7 mouse cellular contexts compared by ENCODE assay signal in genomic region chr19:5601752-5602541, GRCm38 (mm10). TPM values are rescaled to one million over a fixed set of nuclear protein-coding genes. Genes with fewer than 3 reads are reported as not detected.
DNase-seq lines count a peak whose midpoint lies in the region; ATAC-seq and TF ChIP-seq lines count a peak whose summit lies in the region.

Gene Rnaseh2c (plus strand): TSS chr19:5601873.

- intact Hi-C loops in left cerebral cortex, postnatal 4 days (cut with DNase I): no loop called here

- H3K4me2 ChIP-seq in intestine, postnatal 0 days (replicated peaks; ENCODE audit: low read depth): peak within 1 kb of the TSS; percentile 93
- H3K4me2 ChIP-seq in midbrain, embryonic 12.5 days (replicated peaks): peak within 1 kb of the TSS; percentile 81

- no peaks in the 10 kb centered on the region for H3K9me3 ChIP-seq in intestine, postnatal 0 days (ENCODE audit: control insufficient read depth)
- H3K9me3 ChIP-seq in midbrain, embryonic 12.5 days: no peaks in the 10 kb centered on the region

- peak within 1 kb of the TSS; percentile 76 for H3K9ac ChIP-seq in intestine, postnatal 0 days (ENCODE audit: low read depth, low read length)
- peak within 1 kb of the TSS; percentile 95 for H3K9ac ChIP-seq in midbrain, embryonic 12.5 days (replicated peaks)

- peak within 1 kb of the TSS; percentile 73 for H3K27ac ChIP-seq in intestine, postnatal 0 days (ENCODE audit: low read depth, low read length)
- H3K27ac ChIP-seq in midbrain, embryonic 12.5 days (replicated peaks): peak within 1 kb of the TSS; percentile 87

- TF ChIP-seq CTCF in intestine, postnatal 0 days (IDR thresholded peaks at IDR 0.05; ENCODE audit: low read depth): no peak

- no peaks in the 10 kb centered on the region for H3K27me3 ChIP-seq in intestine, postnatal 0 days (replicated peaks; ENCODE audit: control insufficient read depth, insufficient read depth, low read length)
- H3K27me3 ChIP-seq in midbrain, embryonic 12.5 days: no peaks in the 10 kb centered on the region

- peak; percentile 70 for ATAC-seq in intestine, postnatal 0 days
- ATAC-seq in midbrain, embryonic 12.5 days (ENCODE audit: low FRiP score, low read depth): peak; percentile 89

- peak; percentile 79 for DNase-seq in adrenal gland, postnatal 10 days
- DNase-seq in embryo, embryonic 9.5 days (ENCODE audit: extremely low spot score): peak; percentile 75
- no peak for DNase-seq in gonadal fat pad, adult 2 months (ENCODE audit: low read depth)
- DNase-seq in left cerebral cortex, postnatal 4 days: peak; percentile 80
- DNase-seq in spleen, adult 12 weeks (ENCODE audit: low spot score): peak; percentile 65

- no peaks in the 10 kb centered on the region; the same call in 1 of the 2 replicates for H3K4me1 ChIP-seq in intestine, postnatal 0 days (replicated peaks; ENCODE audit: control insufficient read depth, insufficient read depth, low read length)
- H3K4me1 ChIP-seq in midbrain, embryonic 12.5 days: peaks cover 23% of the 10 kb centered on the region

- peak within 1 kb of the TSS; percentile 76 for H3K4me3 ChIP-seq in intestine, postnatal 0 days (ENCODE audit: low read depth, low read length)
- peak within 1 kb of the TSS; percentile 92 for H3K4me3 ChIP-seq in midbrain, embryonic 12.5 days

- H3K36me3 ChIP-seq in intestine, postnatal 0 days (ENCODE audit: control insufficient read depth, insufficient read depth): peaks cover 40% of the 10 kb centered on the region
- peaks cover 42% of the 10 kb centered on the region for H3K36me3 ChIP-seq in midbrain, embryonic 12.5 days

- under 1% methylated on average over 64 of the region's 64 CpGs for WGBS in intestine, postnatal 0 days
- WGBS in midbrain, embryonic 12.5 days: under 1% methylated on average over 64 of the region's 64 CpGs

RNA-seq across cellular contexts. Expression of gene Rnaseh2c, which starts in this region (rescaled TPM):
- total RNA-seq in adrenal gland, postnatal 10 days (2021): 100 to 1,000 TPM in 1 of 2 experiments, 10 to 100 TPM in 1; 98.8 to 108 TPM
- polyA plus RNA-seq in gonadal fat pad, adult 2 months (2012; rRNA removed): 42.2 and 49.4 TPM in 2 replicates
- 73.8 and 81.0 TPM in 2 replicates for polyA plus RNA-seq in intestine, postnatal 0 days (2015; fragmentation: Nextera tagmentation; extraction: Ambion mirVana)
- total RNA-seq in left cerebral cortex, postnatal 4 days (2021): 10 to 100 TPM; 47.3 to 49.7 TPM
- 137 and 165 TPM in 2 replicates for polyA plus RNA-seq in midbrain, embryonic 12.5 days (2016; fragmentation: Nextera tagmentation; extraction: Ambion mirVana)
